Mouse (Mus musculus) lung, postnatal 25 days (tissue): ENCODE data around the gene Atg16l2.
A peak's percentile ranks its signal among the peaks of the same experiment; 100 is the strongest.

ENCODE experiments used
- DNase-seq: peaks from one replicate; pipeline ENCODE4 v3.0.0; 2022; ENCODE audit warnings: low spot score

The Atg16l2 gene

DNA sequence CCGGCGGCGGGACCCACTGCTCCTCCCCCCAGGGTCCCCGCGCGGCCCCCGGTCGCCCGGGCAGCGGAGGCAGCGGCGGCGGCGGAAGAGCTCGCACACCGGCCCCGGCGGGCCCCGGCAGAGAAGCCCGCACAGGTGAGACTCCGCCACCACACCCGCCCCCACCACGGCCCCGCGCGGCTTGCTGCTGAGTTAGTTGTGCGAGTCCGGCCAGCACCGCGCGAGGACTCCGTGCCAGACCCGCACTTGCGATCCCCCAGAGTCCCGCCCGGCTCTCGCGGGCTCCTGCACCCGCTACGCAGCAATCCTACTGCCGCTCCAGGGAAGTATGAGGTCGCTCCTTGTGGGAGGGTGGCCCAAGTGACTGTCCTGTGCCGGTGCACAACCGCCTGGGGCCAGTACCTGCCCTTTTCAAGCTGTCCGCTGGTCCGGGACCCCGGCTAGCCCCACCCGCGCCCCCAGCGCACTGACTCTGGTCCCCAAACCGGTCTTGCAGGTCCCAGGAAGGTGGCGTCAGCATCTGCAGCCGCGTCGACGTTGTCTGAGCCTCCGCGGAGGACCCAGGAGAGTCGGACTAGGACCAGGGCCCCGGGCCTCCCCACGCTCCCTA lies 19.3 kb upstream of the Atg16l2 start:
- peak; percentile 52 for DNase-seq

DNA sequence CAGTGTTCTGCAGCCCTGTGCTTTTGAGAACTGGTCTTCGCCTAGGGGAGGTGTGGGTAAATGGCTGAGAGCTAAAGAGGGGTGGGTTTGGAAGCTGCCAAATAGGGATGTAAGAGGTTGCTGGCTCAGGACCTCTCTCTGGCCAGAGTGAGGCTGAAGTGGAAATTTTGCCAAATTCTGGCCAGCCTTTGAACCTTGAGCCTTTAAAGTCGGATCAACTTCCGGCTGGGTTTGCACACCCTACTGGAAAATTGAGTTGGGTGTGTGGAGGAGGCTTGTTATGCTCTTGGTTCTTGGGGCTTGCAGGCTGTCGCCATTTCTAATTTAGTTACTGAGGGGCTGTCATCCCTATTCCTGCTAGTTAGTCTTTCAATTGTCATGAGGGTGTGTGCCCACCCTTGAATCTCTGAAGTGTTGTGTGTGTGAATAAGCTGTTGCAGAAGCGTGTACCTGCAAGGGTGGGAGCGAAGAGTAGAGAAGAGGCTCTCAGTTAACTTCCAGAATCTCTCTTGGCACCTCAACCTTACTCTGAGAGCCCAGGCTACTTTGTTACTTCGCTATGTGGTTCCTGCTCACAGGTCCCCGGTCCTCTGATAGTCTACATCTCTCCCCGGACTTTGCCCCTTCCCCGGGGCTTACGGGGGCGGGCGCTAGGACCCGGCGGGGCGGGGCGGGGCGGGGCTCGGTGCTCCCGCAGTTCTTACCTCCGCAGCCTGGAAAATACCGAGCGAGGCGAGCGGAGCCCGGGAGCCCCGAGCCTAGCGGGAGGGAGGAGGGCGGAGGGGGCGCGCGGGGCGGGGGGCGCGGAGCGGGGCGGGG lies 18.6 kb upstream of the Atg16l2 start:
- no peak for DNase-seq

DNA sequence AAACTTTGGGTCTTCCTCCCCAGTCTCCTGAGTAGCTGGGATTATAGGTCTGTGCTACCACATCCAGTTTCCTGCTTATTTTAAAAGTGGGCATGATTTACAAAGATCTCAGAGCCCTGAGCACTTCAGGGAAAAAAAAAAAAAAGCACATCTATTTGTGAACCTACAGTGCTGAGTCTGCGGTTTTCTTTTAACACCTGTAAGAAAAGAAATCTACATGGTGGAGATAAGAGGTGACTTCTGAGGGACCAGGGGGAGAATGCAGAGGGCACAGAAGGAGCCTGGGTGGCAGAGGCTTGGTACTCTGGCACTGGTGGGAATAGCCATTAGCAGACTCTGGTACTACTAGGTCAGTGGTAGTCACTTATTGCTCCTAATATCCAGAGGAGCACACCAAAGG lies 17.7 kb upstream of the Atg16l2 start:
- DNase-seq, result no peak

- no peak for DNase-seq
Observed at GRCm38 (mm10) chr7:101318848-101319247, 16.8 kb upstream of the Atg16l2 start.

GRCm38 (mm10) chr7:101317014-101317413 lies 15.0 kb upstream of the Atg16l2 start, which contains the start of gene Stard10:
Stard10 (plus strand) TSS chr7:101317086.
- no peak for DNase-seq

DNA sequence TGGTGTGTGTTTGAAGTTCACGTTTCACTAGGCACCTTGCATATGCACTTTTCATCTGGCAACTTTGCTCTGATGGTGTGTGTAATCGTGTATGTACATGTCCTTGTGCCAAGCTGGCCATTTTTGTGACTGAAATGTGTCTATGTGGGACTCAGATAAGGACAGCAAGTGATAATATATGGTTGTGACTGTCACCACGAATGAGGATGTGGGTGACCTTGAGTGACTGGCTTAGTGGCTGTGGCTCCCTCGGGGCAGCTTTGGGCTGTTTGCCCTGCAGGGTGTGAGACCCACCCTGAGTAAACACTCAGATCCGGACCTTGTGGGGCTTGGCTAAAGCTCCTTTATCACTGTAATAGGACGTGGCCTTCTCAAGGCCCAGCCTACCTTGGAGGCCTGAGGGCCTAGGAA lies 14.5 kb upstream of the Atg16l2 start:
- DNase-seq, result peak; percentile 59

DNA sequence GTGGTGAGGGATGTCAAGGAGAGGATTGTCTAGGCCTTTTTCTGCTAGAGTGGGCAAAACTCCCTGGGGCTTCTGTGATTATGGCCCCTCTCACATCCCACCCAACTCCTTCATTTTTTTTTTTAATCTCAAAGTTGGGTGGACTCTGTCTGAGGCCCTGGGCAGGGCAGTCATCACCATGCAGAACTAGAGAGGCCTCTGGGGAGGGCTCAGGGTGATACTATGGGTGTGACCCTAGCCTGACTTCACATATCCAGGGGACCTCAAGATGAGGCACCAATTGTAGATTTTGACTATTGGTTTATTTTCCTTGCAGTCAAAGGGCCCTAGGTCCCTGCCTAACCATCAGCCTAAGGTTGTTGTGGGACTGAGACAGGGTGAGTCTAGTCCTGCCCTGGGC lies 13.6 kb upstream of the Atg16l2 start:
- no peak for DNase-seq

DNA sequence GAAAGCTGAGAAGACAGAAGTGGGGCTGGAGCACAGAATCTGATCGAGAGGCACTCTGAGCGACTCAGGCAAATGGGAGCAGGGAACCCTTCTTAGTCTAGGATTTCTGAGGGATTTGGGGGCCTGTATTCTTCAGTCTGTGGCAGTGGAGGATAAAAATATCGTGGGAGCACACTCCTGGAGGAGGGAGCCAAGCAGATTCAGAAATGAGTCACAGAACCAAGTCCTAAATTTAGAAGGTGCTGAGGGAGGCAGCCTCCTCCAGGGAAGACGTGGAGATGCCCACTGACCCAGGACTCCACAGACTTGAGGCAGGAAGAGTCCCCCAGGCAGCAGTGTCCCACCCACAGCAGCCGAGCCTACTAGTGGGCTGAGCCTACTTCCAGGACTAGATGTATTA lies 12.3 kb upstream of the Atg16l2 start:
- DNase-seq, result no peak

- no peak for DNase-seq
Observed at GRCm38 (mm10) chr7:101313033-101313432, 11.0 kb upstream of the Atg16l2 start.

DNA sequence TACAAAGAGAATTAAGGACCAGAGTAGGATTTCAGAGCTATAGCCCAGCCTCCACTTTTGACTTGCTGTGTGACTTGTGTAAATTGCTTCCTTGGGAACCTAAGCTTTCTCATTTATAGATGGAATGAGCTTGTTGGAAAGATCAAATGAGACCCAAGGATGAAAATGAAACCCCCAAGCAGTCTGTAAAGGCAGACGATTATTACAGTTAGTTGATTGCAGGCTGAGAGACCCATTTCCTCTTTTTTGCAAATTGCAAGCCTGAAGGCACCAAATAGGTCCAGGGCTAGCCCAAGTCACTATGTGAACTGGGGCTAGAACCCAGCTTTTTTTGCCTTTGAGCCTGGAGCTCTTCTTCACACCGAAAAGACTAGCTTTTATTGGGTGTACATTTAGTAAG lies 9.0 kb upstream of the Atg16l2 start:
- no peak for DNase-seq

- peak; percentile 98 for DNase-seq
Observed at GRCm38 (mm10) chr7:101310327-101311028, 8.4 kb upstream of the Atg16l2 start.

DNA sequence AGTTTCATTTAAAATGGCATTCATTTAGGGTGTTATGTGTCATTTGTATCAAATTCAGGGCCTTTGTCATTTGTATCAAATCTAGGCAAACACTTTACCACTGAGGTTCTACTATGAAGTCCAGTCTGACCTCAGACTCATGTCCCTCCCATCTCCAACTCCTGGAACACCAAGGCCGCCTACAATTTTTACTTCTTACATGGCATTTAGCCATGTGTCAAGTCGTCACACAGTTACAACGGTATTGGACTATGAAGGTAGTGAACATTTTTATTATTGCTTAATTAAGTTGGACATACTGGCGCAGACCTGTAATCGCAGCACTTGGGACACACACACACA lies 7.9 kb upstream of the Atg16l2 start:
- DNase-seq, result no peak

GRCm38 (mm10) chr7:101306841-101307240 lies 4.8 kb upstream of the Atg16l2 start:
- DNase-seq, result no peak

GRCm38 (mm10) chr7:101302691-101303090 lies 640 bp upstream of the Atg16l2 start:
- DNase-seq, result no peak

DNA sequence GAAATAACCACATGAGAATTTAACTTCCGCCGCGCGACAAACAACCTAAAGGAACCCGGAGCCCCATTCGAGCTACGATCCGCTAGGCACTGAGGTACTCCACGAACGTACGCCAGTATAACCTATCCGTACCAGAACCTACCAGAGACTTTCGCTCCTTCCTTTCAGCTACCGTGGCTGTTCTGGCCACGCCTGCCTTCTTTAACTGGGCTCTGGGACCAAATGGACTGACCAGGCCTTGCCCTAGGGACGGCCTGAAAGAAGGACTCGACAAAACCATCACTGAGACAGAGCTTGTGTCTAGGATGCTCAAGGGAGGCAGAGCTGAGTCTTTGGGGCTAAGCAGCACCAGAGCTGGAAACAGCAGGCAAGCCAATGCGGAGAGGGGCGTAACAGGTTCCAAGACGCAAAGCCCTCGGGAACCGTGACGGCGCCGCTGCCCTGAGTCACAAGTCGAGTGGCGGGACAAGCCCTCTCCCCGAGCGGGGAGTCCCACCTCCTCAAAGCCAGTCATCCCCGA lies 630 bp downstream of the Atg16l2 start:
- DNase-seq, result peak; percentile 33

- DNase-seq, result no peak
Observed at GRCm38 (mm10) chr7:101298375-101298774, 3.7 kb downstream of the Atg16l2 start.

GRCm38 (mm10) chr7:101297023-101297405 lies 5.0 kb downstream of the Atg16l2 start:
- DNase-seq, result no peak

DNA sequence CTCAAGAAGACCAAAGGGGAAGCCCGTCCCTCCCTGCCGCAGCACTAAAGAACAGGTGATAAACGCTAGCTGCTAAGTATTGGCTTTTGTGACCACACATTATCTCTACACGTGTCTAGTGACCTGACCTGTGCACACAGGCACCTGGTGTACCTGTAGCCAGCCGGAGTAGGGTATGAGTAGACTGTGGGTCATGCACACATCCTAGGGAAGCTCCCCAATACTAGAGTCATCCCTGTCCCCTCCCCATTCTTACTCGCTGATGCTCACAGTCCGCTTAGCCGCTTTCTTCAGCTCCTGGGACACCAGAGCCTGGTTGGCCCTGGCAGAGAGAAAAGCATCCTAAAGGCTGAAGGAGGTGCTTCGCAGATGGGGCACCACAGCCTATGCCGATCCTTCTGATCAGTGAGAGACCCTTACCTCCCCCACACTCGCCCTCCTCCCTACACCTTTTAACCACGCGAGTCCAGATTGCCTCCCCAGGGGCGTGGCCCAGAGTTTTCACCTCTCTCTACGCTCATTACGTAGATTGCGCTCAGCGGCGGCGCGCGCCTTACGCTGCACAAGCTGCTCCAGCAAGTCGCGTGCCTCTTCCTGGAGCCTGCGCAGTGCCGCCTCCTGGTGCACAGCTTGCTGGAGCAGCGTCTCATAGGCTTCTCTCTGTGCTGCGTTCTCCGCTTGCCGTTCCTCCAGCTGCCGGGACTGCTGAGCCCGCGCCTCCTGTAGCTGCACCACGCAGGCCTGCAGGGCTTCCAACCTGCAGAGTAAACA lies 5.6 kb downstream of the Atg16l2 start:
- peak; percentile 75 for DNase-seq

GRCm38 (mm10) chr7:101295438-101295837 lies 6.6 kb downstream of the Atg16l2 start:
- no peak for DNase-seq

DNA sequence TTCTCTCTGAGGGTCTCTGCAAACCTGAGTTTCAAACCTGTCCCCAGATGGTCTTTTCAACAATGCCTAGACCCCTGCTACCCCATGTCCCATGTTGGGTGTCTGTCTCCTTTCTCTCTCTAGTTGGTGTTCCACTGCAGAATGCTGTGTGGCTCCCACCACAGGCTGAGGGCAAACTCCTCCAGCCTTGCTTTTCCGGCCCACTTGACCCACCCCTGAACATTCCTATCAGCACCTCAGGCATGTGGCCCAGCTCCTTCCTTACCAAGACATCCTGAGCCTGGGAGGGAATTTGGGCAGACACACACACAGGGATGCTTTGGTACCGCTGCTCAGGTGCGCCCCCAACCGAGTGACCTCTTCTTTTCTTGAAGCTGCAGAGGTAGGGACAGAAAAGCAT lies 8.4 kb downstream of the Atg16l2 start:
- peak; percentile 18 for DNase-seq

GRCm38 (mm10) chr7:101293138-101293537 lies 8.9 kb downstream of the Atg16l2 start:
- DNase-seq, result no peak

DNA sequence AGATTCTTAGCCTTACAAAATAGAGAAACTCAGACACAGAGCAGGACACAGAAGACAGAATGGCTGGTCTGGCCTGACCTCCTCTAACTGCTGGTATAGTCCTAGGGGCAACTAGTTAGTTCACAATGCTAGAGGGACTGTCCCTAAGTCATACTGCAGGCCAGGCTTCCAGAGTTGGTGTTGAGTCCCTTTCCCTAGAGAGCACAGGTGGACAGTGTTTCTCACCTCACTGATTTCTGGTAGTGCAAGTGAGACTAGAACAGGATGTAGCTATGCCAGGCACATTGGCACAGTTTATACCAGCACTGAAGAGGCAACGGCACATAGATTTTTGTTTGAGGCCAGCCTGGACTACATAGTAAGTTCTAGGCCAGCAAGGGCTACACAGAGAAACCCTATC lies 9.4 kb downstream of the Atg16l2 start:
- no peak for DNase-seq
